Mouse (Mus musculus): Measurements from ENCODE around the gene Cd300ld4.
A peak's percentile ranks its signal among the peaks of the same experiment; 100 is the strongest.
"Not testable (repeated sequence)": the region's sequence is repeated elsewhere in the genome, so short reads cannot be mapped to it uniquely, and the experiment has no call there.

Cd300ld4 gene

GRCm38 (mm10) chr11:115026912-115027311 lies at the start of gene Cd300ld4:
Gene Cd300ld4, minus strand, starts transcription at chr11:115027012.
- not testable (repeated sequence) for DNase-seq (ENCODE audit: low spot score)

- no peak for DNase-seq (ENCODE audit: low spot score)
Observed at GRCm38 (mm10) chr11:115075859-115076258, 49.0 kb upstream of the Cd300ld4 start.

GRCm38 (mm10) chr11:115075407-115075806 lies 48.6 kb upstream of the Cd300ld4 start:
- DNase-seq (ENCODE audit: low spot score): no peak

GRCm38 (mm10) chr11:115073002-115073401 lies 46.2 kb upstream of the Cd300ld4 start:
- DNase-seq (ENCODE audit: low spot score): peak; percentile 24

- peak; percentile 98 for DNase-seq (ENCODE audit: low spot score)
Observed at GRCm38 (mm10) chr11:115071631-115072294, 45.0 kb upstream of the Cd300ld4 start.

GRCm38 (mm10) chr11:115071015-115071551 lies 44.3 kb upstream of the Cd300ld4 start:
- DNase-seq (ENCODE audit: low spot score): no peak

- DNase-seq (ENCODE audit: low spot score): no peak
Observed at GRCm38 (mm10) chr11:115066768-115067167, 40.0 kb upstream of the Cd300ld4 start.

- DNase-seq (ENCODE audit: low spot score): no peak
Observed at GRCm38 (mm10) chr11:115062077-115062476, 35.3 kb upstream of the Cd300ld4 start, which contains the start of gene Cd300e. Gene Cd300e, minus strand, starts transcription at chr11:115062177.

- DNase-seq (ENCODE audit: low spot score): no peak
Observed at GRCm38 (mm10) chr11:115059797-115060196, 33.0 kb upstream of the Cd300ld4 start.

GRCm38 (mm10) chr11:115058701-115059100 lies 31.9 kb upstream of the Cd300ld4 start:
- no peak for DNase-seq (ENCODE audit: low spot score)

GRCm38 (mm10) chr11:115054537-115054936 lies 27.7 kb upstream of the Cd300ld4 start:
- no peak for DNase-seq (ENCODE audit: low spot score)

GRCm38 (mm10) chr11:115052991-115053390 lies 26.2 kb upstream of the Cd300ld4 start:
- no peak for DNase-seq (ENCODE audit: low spot score)

GRCm38 (mm10) chr11:115052206-115052605 lies 25.4 kb upstream of the Cd300ld4 start:
- DNase-seq (ENCODE audit: low spot score): peak; percentile 68

GRCm38 (mm10) chr11:115049282-115049895 lies 22.6 kb upstream of the Cd300ld4 start:
- peak; percentile 25 for DNase-seq (ENCODE audit: low spot score)

GRCm38 (mm10) chr11:115048259-115048658 lies 21.4 kb upstream of the Cd300ld4 start, which contains the start of gene Cd300ld3:
Gene Cd300ld3, minus strand, starts transcription at chr11:115048409.
- no peak for DNase-seq (ENCODE audit: low spot score)

- DNase-seq (ENCODE audit: low spot score): not testable (repeated sequence)
Observed at GRCm38 (mm10) chr11:115037669-115038068, 10.9 kb upstream of the Cd300ld4 start, which contains the start of gene Cd300ld5. Gene Cd300ld5, minus strand, starts transcription at chr11:115037769.

GRCm38 (mm10) chr11:115016093-115016492 lies 10.7 kb downstream of the Cd300ld4 start, which contains the start of gene Cd300ld2:
Gene Cd300ld2, minus strand, starts transcription at chr11:115016193.
- DNase-seq (ENCODE audit: low spot score): not testable (repeated sequence)

GRCm38 (mm10) chr11:115004070-115004469 lies 22.7 kb downstream of the Cd300ld4 start:
- no peak for DNase-seq (ENCODE audit: low spot score)

GRCm38 (mm10) chr11:115001474-115002040 lies 25.3 kb downstream of the Cd300ld4 start, which contains the start of gene Cd300c2:
Gene Cd300c2, minus strand, starts transcription at chr11:115001880.
- no peak for DNase-seq (ENCODE audit: low spot score)

GRCm38 (mm10) chr11:114989793-114990192 lies 37.0 kb downstream of the Cd300ld4 start, which contains the start of gene Cd300ld:
Gene Cd300ld, minus strand, starts transcription at chr11:114989922.
- DNase-seq (ENCODE audit: low spot score): no peak

- DNase-seq (ENCODE audit: low spot score): peak; percentile 88
Observed at GRCm38 (mm10) chr11:114981866-114982265, 44.9 kb downstream of the Cd300ld4 start.

- DNase-seq (ENCODE audit: low spot score): no peak
Observed at GRCm38 (mm10) chr11:114972726-114973125, 54.1 kb downstream of the Cd300ld4 start.

Measured in adipocyte (in vitro differentiated cells).